Mouse (Mus musculus): Measurements from ENCODE around the gene Scg3. TPM values are rescaled to one million over a fixed set of nuclear protein-coding genes. Genes with fewer than 3 reads are reported as not detected.
A peak's percentile ranks its signal among the peaks of the same experiment; 100 is the strongest.

Scg3 gene
- total RNA-seq (2012; rRNA removed) (not detected in 2 replicates), polyA plus RNA-seq (2012; ENCODE audit: insufficient read depth in 1 of 2, insufficient read length in 2 of 2, low read depth in 1 of 2, low replicate concordance in 2 of 2, missing spikeins in 1 of 2) (not detected)

GRCm38 (mm10) chr9:75683426-75684191 lies at the start of gene Scg3:
TSS of gene Scg3 (minus strand) at chr9:75684056.
- Histone ChIP-seq H3K9me3 (replicated peaks; ENCODE audit: insufficient read depth, low read length) (no peaks in the 10 kb centered on the region), H3K9ac (ENCODE audit: control insufficient read depth, low read depth, low read length, poor library complexity, severe bottlenecking) (no peak within 1 kb of the TSS), H3K36me3 (ENCODE audit: control insufficient read depth in 1 of 2, insufficient read depth in 2 of 2, low read length in 2 of 2) (no peaks in the 10 kb centered on the region), H3K27me3 (ENCODE audit: control insufficient read depth in 1 of 2, insufficient read depth in 2 of 2, low read length in 2 of 2) (no peaks in the 10 kb centered on the region), H3K79me2 (ENCODE audit: control insufficient read depth, insufficient read depth, low read length, poor library complexity) (no peaks in the 10 kb centered on the region), H3K4me3 (ENCODE audit: control insufficient read depth in 1 of 2, insufficient read depth in 1 of 2, low read depth in 2 of 2, low read length in 2 of 2) (no peak within 1 kb of the TSS), H3K27ac (ENCODE audit: control insufficient read depth, low read depth, low read length) (no peak within 1 kb of the TSS), H3K4me1 (ENCODE audit: control insufficient read depth in 1 of 2, insufficient read depth in 2 of 2, low read length in 2 of 2) (no peaks in the 10 kb centered on the region)
- TF ChIP-seq ETS1 (IDR thresholded peaks at IDR 0.05; ENCODE audit: low read depth, low read length) (no peak), UBTF (IDR thresholded peaks at IDR 0.05; ENCODE audit: borderline replicate concordance, insufficient read depth, low read depth, low read length) (no peak), MEF2A (IDR thresholded peaks at IDR 0.05; ENCODE audit: extremely low read depth, insufficient replicate concordance, low read depth, low read length, poor library complexity, severe bottlenecking) (no peak), POLR2AphosphoS2 (IDR thresholded peaks at IDR 0.05; ENCODE audit: low read length) (no peak), USF1 (IDR thresholded peaks at IDR 0.05; ENCODE audit: low read depth, low read length) (no peak), CHD2 (IDR thresholded peaks at IDR 0.05; ENCODE audit: low read length) (no peak), MYB (IDR thresholded peaks at IDR 0.05; ENCODE audit: low read depth, low read length) (no peak), E2F4 (IDR thresholded peaks at IDR 0.05; ENCODE audit: borderline replicate concordance, low read depth, low read length) (no peak), KAT2A (conservative IDR thresholded peaks at IDR 0.05; ENCODE audit: low read depth, low read length) (no peak), SMC3 (IDR thresholded peaks at IDR 0.05; ENCODE audit: low read depth, low read length) (no peak), EP300 (IDR thresholded peaks at IDR 0.05; ENCODE audit: low read depth in 1 of 2, low read length in 2 of 2) (no peak), ZKSCAN1 (IDR thresholded peaks at IDR 0.05; ENCODE audit: low read depth, low read length) (no peak), TBP (IDR thresholded peaks at IDR 0.05; ENCODE audit: low read depth, low read length) (no peak), NRF1 (IDR thresholded peaks at IDR 0.05; ENCODE audit: insufficient read depth, low read depth, low read length, poor library complexity, severe bottlenecking) (no peak), ZNF384 (IDR thresholded peaks at IDR 0.05; ENCODE audit: low read depth, low read length) (no peak), POLR2A (IDR thresholded peaks at IDR 0.05; ENCODE audit: control insufficient read depth in 1 of 2, insufficient read depth in 1 of 2, low read depth in 1 of 2, low read length in 2 of 2, poor library complexity in 1 of 2) (no peak), POLR2AphosphoS5 (IDR thresholded peaks at IDR 0.05; ENCODE audit: borderline replicate concordance, low read depth, low read length) (no peak)
- no peak for DNase-seq (ENCODE audit: low read depth, low spot score)

- Histone ChIP-seq H3K9ac (ENCODE audit: control insufficient read depth, low read depth, low read length, poor library complexity, severe bottlenecking) (no peak overlapping the region), H3K27ac (ENCODE audit: control insufficient read depth, low read depth, low read length) (no peak overlapping the region)
- TF ChIP-seq TCF12 (IDR thresholded peaks at IDR 0.05; ENCODE audit: low read depth, low read length) (no peak), POLR2AphosphoS2 (IDR thresholded peaks at IDR 0.05; ENCODE audit: low read length) (no peak), MAX (IDR thresholded peaks at IDR 0.05; ENCODE audit: low read length) (no peak), POLR2A (IDR thresholded peaks at IDR 0.05; ENCODE audit: control insufficient read depth in 1 of 2, insufficient read depth in 1 of 2, low read depth in 1 of 2, low read length in 2 of 2, poor library complexity in 1 of 2) (no peak), MEF2A (IDR thresholded peaks at IDR 0.05; ENCODE audit: extremely low read depth, insufficient replicate concordance, low read depth, low read length, poor library complexity, severe bottlenecking) (no peak), RAD21 (IDR thresholded peaks at IDR 0.05; ENCODE audit: low read depth, low read length) (peak; percentile 76), MAFK (IDR thresholded peaks at IDR 0.05; ENCODE audit: borderline replicate concordance, low read depth, low read length) (no peak), RCOR1 (IDR thresholded peaks at IDR 0.05; ENCODE audit: low read depth, low read length) (no peak), JUND (IDR thresholded peaks at IDR 0.05; ENCODE audit: low read depth, low read length) (no peak), CTCF (IDR thresholded peaks at IDR 0.05 in 2 of 3, conservative IDR thresholded peaks at IDR 0.05 in 1 of 3; ENCODE audit: control insufficient read depth in 1 of 3, insufficient read depth in 1 of 3, low read depth in 2 of 3, low read length in 3 of 3, poor library complexity in 1 of 3, severe bottlenecking in 1 of 3) (peak; percentile 78 to 87 (median 84)), MYC (IDR thresholded peaks at IDR 0.05; ENCODE audit: low read depth, low read length) (no peak), USF1 (IDR thresholded peaks at IDR 0.05; ENCODE audit: low read depth, low read length) (no peak), ZNF384 (IDR thresholded peaks at IDR 0.05; ENCODE audit: low read depth, low read length) (no peak), ZC3H11A (IDR thresholded peaks at IDR 0.05; ENCODE audit: low read depth, low read length) (peak; percentile 74), SMC3 (IDR thresholded peaks at IDR 0.05; ENCODE audit: low read depth, low read length) (peak; percentile 77), KAT2A (conservative IDR thresholded peaks at IDR 0.05; ENCODE audit: low read depth, low read length) (no peak), BHLHE40 (IDR thresholded peaks at IDR 0.05; ENCODE audit: borderline replicate concordance, low read depth, low read length) (no peak)
Observed at GRCm38 (mm10) chr9:75719952-75720687, 36.3 kb upstream of the Scg3 start.

More at GRCm38 (mm10) chr9:75719952-75720687, 36.3 kb upstream of the Scg3 start:
- no peaks in the 10 kb centered on the region for H3K79me2 ChIP-seq (ENCODE audit: control insufficient read depth, insufficient read depth, low read length, poor library complexity)
- no peaks in the 10 kb centered on the region for H3K36me3 ChIP-seq (ENCODE audit: control insufficient read depth in 1 of 2, insufficient read depth in 2 of 2, low read length in 2 of 2)
- no peaks in the 10 kb centered on the region for H3K9me3 ChIP-seq (replicated peaks; ENCODE audit: insufficient read depth, low read length)
- peak; percentile 65 for DNase-seq (ENCODE audit: low read depth, low spot score)
- H3K4me3 ChIP-seq (ENCODE audit: control insufficient read depth in 1 of 2, insufficient read depth in 1 of 2, low read depth in 2 of 2, low read length in 2 of 2): no peak overlapping the region
- no peaks in the 10 kb centered on the region for H3K4me1 ChIP-seq (ENCODE audit: control insufficient read depth in 1 of 2, insufficient read depth in 2 of 2, low read length in 2 of 2)
- no peaks in the 10 kb centered on the region for H3K27me3 ChIP-seq (ENCODE audit: control insufficient read depth in 1 of 2, insufficient read depth in 2 of 2, low read length in 2 of 2)
